Mouse (Mus musculus): ENCODE results near the gene Gm44511. TPM values are rescaled to one million over a fixed set of nuclear protein-coding genes. Genes with fewer than 3 reads are reported as not detected.
"Not testable (repeated sequence)": the region's sequence is repeated elsewhere in the genome, so short reads cannot be mapped to it uniquely, and the experiment has no call there.

Gene Gm44511
- polyA plus RNA-seq, 1 experiment = not detected

- no peak overlapping the region for H3ac ChIP-seq (ENCODE audit: control insufficient read depth, insufficient read length)
- no peaks in the 10 kb centered on the region for H3K36me3 ChIP-seq (ENCODE audit: control insufficient read depth, insufficient read depth)
- H3K4me2 ChIP-seq (ENCODE audit: low read depth) = peak overlapping the region; percentile 74
- H3K27me3 ChIP-seq (ENCODE audit: control insufficient read depth, insufficient read depth, insufficient read length) = no peaks in the 10 kb centered on the region
- no peaks in the 10 kb centered on the region for H3K79me2 ChIP-seq (ENCODE audit: control insufficient read depth, insufficient read depth)
- TF ChIP-seq MYOD1 (IDR thresholded peaks at IDR 0.05; ENCODE audit: control insufficient read depth in 1 of 3, insufficient read length in 2 of 3, low read depth in 2 of 3) = no peak
- peak; percentile 55 for TF ChIP-seq E2F4 (IDR thresholded peaks at IDR 0.05; ENCODE audit: insufficient read depth)
- H3K4me3 ChIP-seq = peak overlapping the region; percentile 11
Measured at GRCm38 (mm10) chr6:128763736-128764523, 62.2 kb downstream of the Gm44511 start.

DNA sequence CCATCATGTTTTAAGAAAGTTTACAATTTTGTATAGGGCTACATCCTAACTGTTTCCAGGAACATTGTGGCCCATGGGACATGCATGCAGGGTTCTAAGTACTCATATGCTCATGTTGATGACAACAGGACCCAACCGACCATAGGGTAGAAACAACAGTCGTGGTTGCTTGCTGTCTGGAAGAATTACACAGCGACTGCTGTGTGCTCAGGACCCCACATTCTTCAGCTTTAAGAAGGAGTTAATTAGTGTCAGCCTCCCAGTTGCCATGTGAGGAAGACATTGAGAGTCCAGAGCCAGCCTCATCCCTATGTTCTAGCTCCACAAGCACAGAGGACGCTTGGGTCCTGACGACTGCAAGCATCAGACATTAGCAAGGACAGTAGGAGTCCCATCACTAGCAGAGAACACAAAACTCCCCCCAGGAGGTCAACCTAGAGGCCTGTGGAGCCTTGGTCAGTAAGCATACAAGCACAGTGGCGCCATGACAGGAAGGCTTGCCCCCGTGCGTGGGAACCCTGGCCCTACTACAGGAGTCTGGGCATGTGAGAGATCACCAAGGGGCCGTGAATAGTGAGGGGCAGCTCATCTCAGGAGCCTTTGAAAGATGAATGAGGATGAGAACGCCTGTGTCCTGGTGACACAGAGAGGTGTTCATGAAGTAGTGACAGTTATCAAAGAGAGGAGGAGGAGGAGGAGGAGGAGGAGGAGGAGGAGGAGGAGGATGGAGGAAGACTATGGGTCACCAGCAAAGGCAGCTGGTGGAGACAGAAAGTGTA lies 63.0 kb downstream of the Gm44511 start:
- H3K27me3 ChIP-seq (ENCODE audit: control insufficient read depth, insufficient read depth, insufficient read length); H3K79me2 ChIP-seq (ENCODE audit: control insufficient read depth, insufficient read depth); H3ac ChIP-seq (ENCODE audit: control insufficient read depth, insufficient read length); H3K36me3 ChIP-seq (ENCODE audit: control insufficient read depth, insufficient read depth): not testable (repeated sequence)
- H3K4me2 ChIP-seq (ENCODE audit: low read depth) = peak overlapping the region; percentile 74
- H3K4me3 ChIP-seq = peak overlapping the region; percentile 11

DNA sequence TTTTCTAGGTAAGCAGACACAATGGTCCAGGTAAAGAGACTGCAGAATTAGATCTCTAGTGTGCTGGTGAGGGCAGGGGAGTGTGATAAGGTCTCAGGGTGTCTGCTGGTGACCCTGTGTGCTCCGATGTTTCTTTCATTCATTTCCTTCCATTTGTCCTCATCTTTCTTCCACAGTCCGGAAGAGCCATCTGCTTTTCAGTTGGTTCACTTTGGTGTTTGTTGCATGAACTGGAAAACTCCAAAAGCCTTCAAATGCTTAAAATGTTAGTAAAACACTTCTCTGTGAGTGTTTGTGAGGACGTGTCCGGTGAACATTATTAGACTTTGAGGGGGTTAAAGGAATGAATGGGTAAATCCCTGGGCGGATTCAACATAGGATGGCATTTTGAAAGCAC lies 65.0 kb downstream of the Gm44511 start:
- peak overlapping the region; percentile 63 for H3K4me2 ChIP-seq (ENCODE audit: low read depth)
- peak overlapping the region; percentile 82 for H3K4me3 ChIP-seq
- no peak overlapping the region for H3ac ChIP-seq (ENCODE audit: control insufficient read depth, insufficient read length)
- H3K36me3 ChIP-seq (ENCODE audit: control insufficient read depth, insufficient read depth) = no peaks in the 10 kb centered on the region
- H3K79me2 ChIP-seq (ENCODE audit: control insufficient read depth, insufficient read depth) = no peaks in the 10 kb centered on the region
- TF ChIP-seq MAX (IDR thresholded peaks at IDR 0.05; ENCODE audit: low read depth) = no peak
- TF ChIP-seq E2F4 (IDR thresholded peaks at IDR 0.05; ENCODE audit: insufficient read depth) = no peak
- TF ChIP-seq POLR2AphosphoS2 (IDR thresholded peaks at IDR 0.05; ENCODE audit: insufficient read length, low read depth) = no peak
- TF ChIP-seq REST (IDR thresholded peaks at IDR 0.05; ENCODE audit: insufficient read depth, insufficient read length) = no peak
- TF ChIP-seq POLR2A (IDR thresholded peaks at IDR 0.05; ENCODE audit: insufficient read length, low read depth) = no peak
- no peak for TF ChIP-seq TCF12 (IDR thresholded peaks at IDR 0.05; ENCODE audit: insufficient read depth, poor library complexity, severe bottlenecking)
- TF ChIP-seq MYOG (IDR thresholded peaks at IDR 0.05; ENCODE audit: control insufficient read depth in 1 of 3, insufficient read depth in 1 of 3, insufficient read length in 2 of 3, low read depth in 2 of 3) = no peak
- H3K27me3 ChIP-seq (ENCODE audit: control insufficient read depth, insufficient read depth, insufficient read length) = no peaks in the 10 kb centered on the region

DNA sequence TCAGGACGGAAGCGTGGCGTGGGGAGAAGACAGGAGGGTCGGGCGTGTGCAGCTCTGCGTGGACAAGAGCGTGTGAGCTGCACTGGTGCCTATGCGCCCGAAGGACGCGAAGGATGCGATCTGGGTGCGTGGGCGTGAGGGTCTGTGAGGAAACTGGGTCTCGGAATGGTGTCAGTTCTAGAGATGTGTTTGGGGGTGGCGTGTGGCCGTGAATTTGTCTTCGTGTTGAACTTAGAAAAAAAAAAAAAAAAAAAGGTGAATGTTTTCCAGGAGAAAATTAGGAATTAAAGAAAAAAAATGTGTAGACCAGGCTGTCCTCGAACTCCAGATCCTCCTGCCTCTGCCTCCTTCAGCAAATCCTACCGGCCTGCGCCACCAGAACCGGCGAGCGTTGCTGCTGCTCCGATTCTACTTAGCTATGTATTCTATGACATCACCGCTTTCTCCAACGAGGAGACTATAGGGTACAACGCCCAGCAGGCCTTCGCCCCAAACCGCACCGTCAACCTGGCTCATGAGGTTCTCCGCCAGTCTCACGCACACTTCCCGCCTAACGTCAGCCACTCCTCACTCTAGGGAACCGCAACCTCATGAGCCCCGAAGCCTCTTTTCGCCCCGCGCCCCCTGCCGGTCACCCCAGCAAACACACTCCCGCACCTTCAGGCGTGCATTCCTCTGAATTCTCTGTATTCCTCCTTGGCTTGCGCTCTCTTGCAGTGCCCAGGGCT lies 65.5 kb downstream of the Gm44511 start:
- not testable (repeated sequence) for H3K79me2 ChIP-seq (ENCODE audit: control insufficient read depth, insufficient read depth); H3K27me3 ChIP-seq (ENCODE audit: control insufficient read depth, insufficient read depth, insufficient read length); H3K36me3 ChIP-seq (ENCODE audit: control insufficient read depth, insufficient read depth)
- Histone ChIP-seq H3K4me2 (ENCODE audit: low read depth) (peak overlapping the region; percentile 63), H3ac (ENCODE audit: control insufficient read depth, insufficient read length) (peak overlapping the region; percentile 93), H3K4me3 (peak overlapping the region; percentile 82)
- TF ChIP-seq POLR2A (IDR thresholded peaks at IDR 0.05; ENCODE audit: insufficient read length, low read depth) (peak; percentile 42), POLR2AphosphoS2 (IDR thresholded peaks at IDR 0.05; ENCODE audit: insufficient read length, low read depth) (peak; percentile 53)

GRCm38 (mm10) chr6:128760016-128760415 lies 66.1 kb downstream of the Gm44511 start:
- H3K79me2 ChIP-seq (ENCODE audit: control insufficient read depth, insufficient read depth); H3K36me3 ChIP-seq (ENCODE audit: control insufficient read depth, insufficient read depth); H3K27me3 ChIP-seq (ENCODE audit: control insufficient read depth, insufficient read depth, insufficient read length): not testable (repeated sequence)
- H3K4me2 ChIP-seq (ENCODE audit: low read depth) = peak overlapping the region; percentile 40
- peak overlapping the region; percentile 82 for H3K4me3 ChIP-seq
- peak overlapping the region; percentile 93 for H3ac ChIP-seq (ENCODE audit: control insufficient read depth, insufficient read length)
- TF ChIP-seq CEBPB (IDR thresholded peaks at IDR 0.05; ENCODE audit: insufficient read depth, poor library complexity, severe bottlenecking) (0 out of 2 replicates have a peak, but pooled peaks have one; percentile 25), POLR2AphosphoS2 (IDR thresholded peaks at IDR 0.05; ENCODE audit: insufficient read length, low read depth) (peak; percentile 8), E2F4 (IDR thresholded peaks at IDR 0.05; ENCODE audit: insufficient read depth) (peak; percentile 22)

- no peaks in the 10 kb centered on the region for H3K79me2 ChIP-seq (ENCODE audit: control insufficient read depth, insufficient read depth)
- H3ac ChIP-seq (ENCODE audit: control insufficient read depth, insufficient read length) = no peak overlapping the region
- H3K4me3 ChIP-seq = peak overlapping the region; percentile 82
- no peaks in the 10 kb centered on the region for H3K27me3 ChIP-seq (ENCODE audit: control insufficient read depth, insufficient read depth, insufficient read length)
- H3K4me2 ChIP-seq (ENCODE audit: low read depth) = no peak overlapping the region
- no peak for TF ChIP-seq CEBPB (IDR thresholded peaks at IDR 0.05; ENCODE audit: insufficient read depth, poor library complexity, severe bottlenecking)
- TF ChIP-seq TCF3 (IDR thresholded peaks at IDR 0.05; ENCODE audit: insufficient read length, low read depth) = no peak
- TF ChIP-seq POLR2AphosphoS2 (IDR thresholded peaks at IDR 0.05; ENCODE audit: insufficient read length, low read depth) = no peak
- H3K36me3 ChIP-seq (ENCODE audit: control insufficient read depth, insufficient read depth) = no peaks in the 10 kb centered on the region
Measured at GRCm38 (mm10) chr6:128759221-128759950, 66.7 kb downstream of the Gm44511 start.

- H3K27me3 ChIP-seq (ENCODE audit: control insufficient read depth, insufficient read depth, insufficient read length); H3K4me3 ChIP-seq; H3ac ChIP-seq (ENCODE audit: control insufficient read depth, insufficient read length); H3K36me3 ChIP-seq (ENCODE audit: control insufficient read depth, insufficient read depth); H3K4me2 ChIP-seq (ENCODE audit: low read depth); H3K79me2 ChIP-seq (ENCODE audit: control insufficient read depth, insufficient read depth): not testable (repeated sequence)
Measured at GRCm38 (mm10) chr6:128755402-128755763, 70.7 kb downstream of the Gm44511 start.

GRCm38 (mm10) chr6:128754748-128755401 lies 71.2 kb downstream of the Gm44511 start:
- not testable (repeated sequence) for H3ac ChIP-seq (ENCODE audit: control insufficient read depth, insufficient read length); H3K4me2 ChIP-seq (ENCODE audit: low read depth); H3K27me3 ChIP-seq (ENCODE audit: control insufficient read depth, insufficient read depth, insufficient read length); H3K79me2 ChIP-seq (ENCODE audit: control insufficient read depth, insufficient read depth); H3K4me3 ChIP-seq; H3K36me3 ChIP-seq (ENCODE audit: control insufficient read depth, insufficient read depth)
